Mouse (Mus musculus) testis, adult 2 months (tissue): Measurements from ENCODE around the gene Sh2d4b.

ENCODE experiments used
- CTCF ChIP-seq: fragments of 200-500 bp; IDR thresholded peaks from 2 replicates; pipeline ENCODE4 v1.5.1; 2012; ENCODE audit warnings: low read depth, mild to moderate bottlenecking, inconsistent platforms, low read length, moderate library complexity; ENCODE audit not compliant: control insufficient read depth, insufficient read depth, insufficient replicate concordance
- POLR2A ChIP-seq: fragments of 200-500 bp; IDR thresholded peaks from 2 replicates; pipeline ENCODE4 v1.6.1; 2012; ENCODE audit warnings: low read depth, mild to moderate bottlenecking, inconsistent platforms, low read length, moderate library complexity; ENCODE audit not compliant: control insufficient read depth

DNA sequence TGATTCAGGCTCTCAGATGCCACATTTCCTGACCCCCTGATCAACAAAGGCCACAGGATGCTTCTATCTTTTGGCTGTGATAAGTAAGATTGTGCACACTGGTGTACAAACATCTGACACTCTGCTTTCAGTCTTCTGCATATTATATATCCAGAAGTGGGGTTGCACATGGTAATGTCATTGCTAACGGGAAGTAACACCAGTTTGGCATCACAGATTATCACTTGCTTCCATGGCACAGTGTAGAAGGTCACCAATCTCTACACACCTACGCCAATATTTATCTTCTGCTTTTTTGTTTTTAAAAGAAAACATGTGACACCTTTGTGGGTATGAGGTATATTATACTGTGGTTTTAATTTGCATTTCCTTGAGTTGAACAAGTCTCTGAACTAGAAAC, 36.9 kb upstream of the Sh2d4b start:
- TF ChIP-seq CTCF: no peak
- TF ChIP-seq POLR2A: no peak
